Mouse (Mus musculus) testis, adult 2 months (tissue): ENCODE results near the gene Irf6.

Experiments used
- CTCF ChIP-seq: fragments of 200-500 bp; IDR thresholded peaks from 2 replicates; pipeline ENCODE4 v1.5.1; 2012; ENCODE audit warnings: low read depth, mild to moderate bottlenecking, inconsistent platforms, low read length, moderate library complexity; ENCODE audit not compliant: control insufficient read depth, insufficient read depth, insufficient replicate concordance
- POLR2A ChIP-seq: fragments of 200-500 bp; IDR thresholded peaks from 2 replicates; pipeline ENCODE4 v1.6.1; 2012; ENCODE audit warnings: low read depth, mild to moderate bottlenecking, inconsistent platforms, low read length, moderate library complexity; ENCODE audit not compliant: control insufficient read depth

GRCm38 (mm10) chr1:193169856-193170255 lies 16.9 kb downstream of the Irf6 start:
- TF ChIP-seq CTCF, result no peak
- no peak for TF ChIP-seq POLR2A
